Mouse (Mus musculus): ENCODE results near the gene Tnfrsf11a. TPM values are rescaled to one million over a fixed set of nuclear protein-coding genes. Genes with fewer than 3 reads are reported as not detected.

The Tnfrsf11a gene
- polyA plus RNA-seq, 1 experiment: not detected

GRCm38 (mm10) chr1:105776426-105776825 is 4.1 kb upstream of the Tnfrsf11a start:
- TF ChIP-seq GATA1 (IDR thresholded peaks at IDR 0.05; ENCODE audit: low read length): no peak

- no peak for TF ChIP-seq GATA1 (IDR thresholded peaks at IDR 0.05; ENCODE audit: low read length)
Observed at GRCm38 (mm10) chr1:105780079-105780456, 450 bp upstream of the Tnfrsf11a start.

DNA sequence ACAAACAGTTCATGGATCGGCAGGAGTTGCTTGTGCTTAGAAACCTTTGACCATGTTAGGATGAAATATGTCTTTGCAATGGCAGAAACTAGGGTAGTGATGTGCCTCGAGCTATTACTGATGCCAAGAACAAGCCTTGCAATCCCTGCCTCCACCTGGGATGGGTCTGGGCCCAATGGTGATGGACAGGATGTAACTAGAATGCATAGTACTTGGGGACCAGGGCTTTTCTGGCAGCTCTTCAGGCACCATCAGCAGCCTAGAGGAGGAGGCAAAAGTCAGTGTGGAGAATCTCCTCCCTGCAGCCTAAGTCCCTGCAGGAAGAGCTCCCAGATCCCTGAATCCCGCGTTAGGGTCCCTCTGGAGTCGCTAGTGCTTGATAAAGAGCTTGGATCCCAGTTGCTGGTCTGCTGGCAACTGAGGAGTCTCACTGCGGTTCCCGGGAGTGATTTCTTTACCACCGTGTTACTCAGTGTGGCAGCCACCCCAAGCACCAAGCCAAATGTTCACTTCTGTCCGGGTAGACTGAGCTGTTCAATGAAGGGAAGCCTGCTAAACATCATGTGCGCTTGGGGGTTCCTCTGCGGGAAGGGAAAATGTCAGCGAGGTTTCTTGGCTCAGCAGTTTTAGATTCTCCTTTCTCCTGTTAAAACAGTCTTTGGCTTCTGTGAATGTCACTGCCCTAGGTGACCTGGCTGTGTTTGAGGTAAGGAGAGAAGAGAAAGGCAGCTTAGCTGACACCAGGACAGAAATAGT is 1.1 kb downstream of the Tnfrsf11a start:
- TF ChIP-seq GATA1 (IDR thresholded peaks at IDR 0.05; ENCODE audit: low read length): no peak

DNA sequence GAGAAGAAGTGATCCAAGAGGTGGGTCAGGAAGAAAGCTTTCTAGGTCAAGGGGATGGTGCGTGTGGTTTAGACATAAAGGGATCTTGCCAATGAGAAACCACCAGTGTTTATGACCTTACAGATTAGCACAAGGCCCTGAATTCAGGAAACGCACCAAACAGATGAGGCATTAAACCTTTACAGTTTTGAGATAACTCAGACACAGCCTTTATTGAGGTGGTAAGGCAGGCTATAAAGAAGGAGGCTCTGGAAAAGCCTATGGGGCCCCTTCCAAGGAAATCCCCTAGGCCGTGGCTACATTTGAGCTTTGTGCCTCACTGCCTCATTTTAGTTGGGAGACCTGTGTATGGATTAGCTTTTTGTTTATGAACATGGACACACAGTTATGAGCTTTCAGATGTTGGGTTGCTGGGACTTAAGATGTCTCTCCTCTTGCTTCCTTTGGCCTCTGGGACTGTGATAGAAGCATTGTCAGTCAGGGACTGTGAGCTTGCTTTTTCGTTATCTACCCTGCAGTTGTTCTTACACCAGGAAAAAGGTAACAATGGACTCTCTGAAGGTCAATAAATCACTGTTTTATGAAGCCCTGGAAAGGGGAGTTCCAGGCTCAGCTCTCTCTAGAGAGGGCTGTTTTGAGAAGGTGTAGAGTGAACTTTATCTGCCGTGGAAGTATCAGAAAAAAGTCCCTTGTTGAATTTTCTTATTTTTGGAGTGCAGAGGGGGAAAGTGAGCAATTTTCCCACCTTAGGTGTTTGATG is 3.9 kb downstream of the Tnfrsf11a start:
- no peak for TF ChIP-seq GATA1 (IDR thresholded peaks at IDR 0.05; ENCODE audit: low read length)

- no peak for TF ChIP-seq GATA1 (IDR thresholded peaks at IDR 0.05; ENCODE audit: low read length)
Observed at GRCm38 (mm10) chr1:105785146-105785545, 4.6 kb downstream of the Tnfrsf11a start.

- no peak for TF ChIP-seq GATA1 (IDR thresholded peaks at IDR 0.05; ENCODE audit: low read length)
Observed at GRCm38 (mm10) chr1:105786731-105787357, 6.3 kb downstream of the Tnfrsf11a start.

DNA sequence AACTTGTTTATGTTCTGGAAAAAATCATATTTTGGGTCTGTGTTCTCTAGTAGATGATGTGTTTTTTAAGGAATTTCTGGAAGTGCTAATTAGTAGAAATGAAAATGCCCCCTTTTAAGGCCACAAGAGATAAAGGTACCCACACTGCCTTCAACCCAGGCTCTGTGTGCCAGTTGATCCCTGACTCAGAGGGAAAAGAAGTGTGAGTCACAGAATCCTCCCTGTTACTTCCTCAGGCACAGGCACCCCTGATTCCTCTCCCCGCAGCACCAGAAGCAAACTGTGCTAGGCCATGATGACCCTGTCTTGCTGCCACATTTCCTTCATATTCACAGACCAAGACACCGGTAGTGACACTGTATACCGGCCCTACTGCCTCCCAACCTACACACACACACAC is 9.6 kb downstream of the Tnfrsf11a start:
- no peak for TF ChIP-seq GATA1 (IDR thresholded peaks at IDR 0.05; ENCODE audit: low read length)

- no peak for TF ChIP-seq GATA1 (IDR thresholded peaks at IDR 0.05; ENCODE audit: low read length)
Observed at GRCm38 (mm10) chr1:105794670-105795069, 14.2 kb downstream of the Tnfrsf11a start.

DNA sequence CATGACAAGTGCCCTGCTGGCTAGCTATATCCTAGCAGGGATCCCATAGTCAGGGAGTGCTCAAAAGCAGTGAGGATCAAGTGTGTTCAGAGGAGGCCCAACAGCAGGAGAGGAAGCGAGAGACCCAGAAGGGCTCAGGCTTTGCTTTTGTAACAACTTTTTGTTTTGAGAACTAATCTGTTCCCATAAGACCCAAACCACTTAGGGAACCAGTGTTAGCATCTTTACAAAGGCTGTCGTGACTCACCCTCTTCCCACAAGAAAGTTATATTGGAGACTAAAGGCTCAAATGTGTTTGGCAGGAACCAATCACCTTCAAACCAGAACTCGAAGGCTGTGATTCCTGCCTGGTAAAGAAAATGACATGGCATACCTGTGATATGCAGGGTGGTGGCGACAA is 15.2 kb downstream of the Tnfrsf11a start:
- no peak for TF ChIP-seq GATA1 (IDR thresholded peaks at IDR 0.05; ENCODE audit: low read length)

GRCm38 (mm10) chr1:105800570-105800969 is 20.1 kb downstream of the Tnfrsf11a start:
- TF ChIP-seq GATA1 (IDR thresholded peaks at IDR 0.05; ENCODE audit: low read length): no peak

DNA sequence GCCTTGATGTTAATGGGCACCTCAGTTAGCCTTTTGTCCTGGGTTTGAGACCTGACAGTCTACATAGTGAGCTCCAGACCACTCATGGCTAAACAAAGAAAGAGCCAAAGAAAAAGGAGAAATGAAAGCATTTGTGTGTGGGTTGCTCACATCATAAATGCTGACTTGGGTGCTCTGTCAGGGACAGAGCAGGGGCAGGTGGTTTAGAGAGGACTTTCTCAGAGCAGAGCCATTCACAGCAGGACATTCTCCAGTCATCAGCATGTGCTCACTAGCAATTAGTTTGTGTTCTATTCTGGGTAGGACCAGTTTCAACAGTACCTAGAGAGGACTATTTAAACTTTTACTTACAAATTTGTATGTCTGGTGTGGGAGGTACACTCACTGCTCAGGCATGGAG is 20.7 kb downstream of the Tnfrsf11a start:
- no peak for TF ChIP-seq GATA1 (IDR thresholded peaks at IDR 0.05; ENCODE audit: low read length)

DNA sequence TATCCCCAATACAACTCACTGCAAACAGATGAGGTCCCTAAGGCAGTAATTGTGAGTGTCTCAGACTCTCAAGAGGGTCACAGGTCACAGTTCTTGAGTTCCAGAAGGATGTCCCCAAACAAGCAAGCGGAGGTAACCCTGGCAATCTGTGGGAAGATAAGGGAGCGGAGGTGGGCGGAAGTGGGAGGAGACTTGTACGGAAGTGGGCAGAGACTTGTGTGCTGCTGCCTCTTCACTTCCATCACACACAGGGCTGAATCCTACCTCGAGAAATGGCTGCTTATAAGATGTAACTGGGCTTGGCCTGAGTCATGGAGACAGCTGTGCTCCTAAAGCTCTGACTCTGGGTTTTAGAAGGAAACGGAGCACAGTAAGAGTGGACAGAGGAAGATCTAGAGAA is 22.4 kb downstream of the Tnfrsf11a start:
- no peak for TF ChIP-seq GATA1 (IDR thresholded peaks at IDR 0.05; ENCODE audit: low read length)

GRCm38 (mm10) chr1:105804285-105804684 is 23.8 kb downstream of the Tnfrsf11a start:
- TF ChIP-seq GATA1 (IDR thresholded peaks at IDR 0.05; ENCODE audit: low read length): no peak

DNA sequence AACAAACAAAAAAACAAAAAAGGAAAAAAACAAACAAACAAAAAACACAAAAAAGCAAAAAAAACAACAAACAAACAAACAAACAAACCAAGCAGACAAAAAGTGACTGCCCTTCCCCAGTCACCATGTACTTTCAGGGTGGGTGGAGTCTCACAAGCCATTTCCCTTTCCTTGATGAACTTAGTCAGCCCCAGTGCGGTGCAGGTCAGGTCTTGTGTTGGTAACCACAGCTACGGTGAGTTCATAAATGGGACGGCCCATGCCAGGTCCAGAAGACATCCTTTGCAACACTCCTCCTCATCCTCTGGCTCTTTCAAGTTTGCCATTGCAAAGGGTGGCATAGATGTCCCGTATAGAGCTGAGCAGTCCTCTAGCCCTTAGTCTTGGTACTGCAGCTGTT is 25.0 kb downstream of the Tnfrsf11a start:
- no peak for TF ChIP-seq GATA1 (IDR thresholded peaks at IDR 0.05; ENCODE audit: low read length)

DNA sequence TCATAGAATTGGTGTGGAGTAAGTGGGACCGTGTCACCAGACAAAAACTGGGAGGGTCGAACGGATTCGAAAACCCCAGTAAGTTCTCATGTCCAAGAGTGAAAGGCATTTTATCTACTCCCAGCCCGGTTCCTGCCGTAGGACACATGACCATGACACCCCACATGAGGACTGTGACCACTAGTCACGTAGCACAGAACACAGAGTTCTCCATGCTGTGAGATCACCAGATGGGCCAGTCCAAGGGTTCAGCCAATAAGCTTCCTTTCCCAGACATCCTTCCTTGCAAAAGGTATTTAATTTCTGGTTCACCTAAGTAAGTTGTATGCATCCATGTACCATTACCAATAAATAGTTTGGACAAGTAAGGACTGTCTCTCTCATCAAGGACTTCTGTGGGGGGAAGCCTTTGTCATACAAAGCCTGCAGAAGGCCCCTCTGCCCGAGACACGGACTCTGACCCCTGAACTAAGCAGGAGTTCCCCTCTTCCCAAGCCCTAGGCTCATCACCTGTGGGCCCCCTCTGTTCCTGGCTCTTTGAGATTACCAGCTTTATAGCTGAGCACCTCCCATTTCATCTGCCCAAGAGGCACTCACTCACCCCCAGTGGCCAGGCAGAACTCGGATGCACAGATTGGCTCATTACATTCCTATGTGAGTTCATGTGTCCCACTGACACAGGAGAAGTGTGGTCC is 26.7 kb downstream of the Tnfrsf11a start:
- TF ChIP-seq GATA1 (IDR thresholded peaks at IDR 0.05; ENCODE audit: low read length): no peak

All from G1E-ER4 (cell line).